Mouse (Mus musculus) layer of hippocampus, postnatal 25 days (tissue): Measurements from ENCODE around the gene Vegfa. TPM values are rescaled to one million over a fixed set of nuclear protein-coding genes. Genes with fewer than 3 reads are reported as not detected.

Experiments
- total RNA-seq, 2 experiments: library from RNA; stranded (reverse); gene quantifications; 2 replicates each; pipeline ENCODE4 v1.2.3; 2021

Vegfa gene
- total RNA-seq, 2 experiments from 2014 or later, result 56.3 to 62.8 TPM

Other genes with a start within 250 kb of the Vegfa start
- 10 to 100 TPM; 80.9 to 81.4 TPM for gene Mrps18a, start 78.6 kb upstream of the Vegfa start, total RNA-seq
- 10 to 100 TPM; 24.6 to 28.4 TPM for gene Rsph9, start 111.8 kb upstream of the Vegfa start, total RNA-seq
- 10 to 100 TPM; 10.7 to 11.0 TPM for gene Mad2l1bp, start 121.2 kb upstream of the Vegfa start, total RNA-seq
- gene Gtpbp2, start 128.7 kb upstream of the Vegfa start, total RNA-seq, result 100 to 1,000 TPM in 1 of 2 experiments, 10 to 100 TPM in 1; 91.4 to 124 TPM
- gene Polh, start 170.3 kb upstream of the Vegfa start, total RNA-seq, result 1 to 10 TPM; 5.9 to 6.0 TPM
- gene Xpo5, start 170.4 kb upstream of the Vegfa start, total RNA-seq, result 10 to 100 TPM; 44.9 to 45.7 TPM
- 10 to 100 TPM; 36.3 to 40.4 TPM for gene Polr1c, start 215.7 kb upstream of the Vegfa start, total RNA-seq
- gene Yipf3, start 215.7 kb upstream of the Vegfa start, total RNA-seq, result 10 to 100 TPM; 83.8 to 97.4 TPM
- 10 to 100 TPM; 69.7 to 72.5 TPM for gene Lrrc73, start 221.2 kb upstream of the Vegfa start, total RNA-seq